Mouse (Mus musculus) forebrain, embryonic 15.5 days (tissue): ENCODE measurements around the gene Lgsn. TPM values are rescaled to one million over a fixed set of nuclear protein-coding genes. Genes with fewer than 3 reads are reported as not detected.

Experiments
- ATAC-seq: fragments of 200-750 bp; cut with Nextera tagmentation; replicated peaks from 2 replicates; pipeline ENCODE4 v1.8.0; 2017; ENCODE audit warnings: mild to moderate bottlenecking, moderate TSS enrichment, moderate library complexity
- H3K27ac ChIP-seq: fragments of 300-500 bp; sonication (generic); replicated peaks from 2 replicates; pipeline ENCODE4 v1.5.1; 2015; ENCODE audit warnings: mild to moderate bottlenecking, inconsistent platforms
- H3K27me3 ChIP-seq: fragments of 300-500 bp; sonication (generic); 2 replicates; pipeline ENCODE4 v1.6.1; 2015; ENCODE audit warnings: inconsistent platforms
- H3K36me3 ChIP-seq: fragments of 300-500 bp; sonication (generic); 2 replicates; pipeline ENCODE4 v1.6.1; 2015; ENCODE audit warnings: mild to moderate bottlenecking, inconsistent platforms
- H3K4me1 ChIP-seq: fragments of 300-500 bp; sonication (generic); 2 replicates; pipeline ENCODE4 v1.6.1; 2015; ENCODE audit warnings: inconsistent platforms
- H3K4me2 ChIP-seq: fragments of 300-500 bp; sonication (generic); replicated peaks from 2 replicates; pipeline ENCODE4 v1.6.1; 2015; ENCODE audit warnings: mild to moderate bottlenecking, inconsistent platforms
- H3K4me3 ChIP-seq: fragments of 300-500 bp; sonication (generic); 2 replicates; pipeline ENCODE4 v1.5.1; 2015; ENCODE audit warnings: mild to moderate bottlenecking, inconsistent platforms
- H3K9ac ChIP-seq: fragments of 300-500 bp; sonication (generic); replicated peaks from 2 replicates; pipeline ENCODE4 v1.6.1; 2015; ENCODE audit warnings: mild to moderate bottlenecking, inconsistent platforms
- H3K9me3 ChIP-seq: fragments of 300-500 bp; sonication (generic); 2 replicates; pipeline ENCODE4 v1.6.1; 2016; ENCODE audit warnings: inconsistent platforms
- WGBS: fragments of 180-500 bp; shearing (Covaris S2); methylation state at CpG from one replicate; pipeline ENCODE4 v1.1.7; 2015; ENCODE audit warnings: mixed read lengths; 5-methylcytosine and 5-hydroxymethylcytosine counted together
- polyA plus RNA-seq: library from polyadenylated mRNA; unstranded; fragments of >200 nt; fragmentation: Nextera tagmentation; extraction: Ambion mirVana; gene quantifications from 2 replicates; pipeline ENCODE4 v1.2.1, GENCODE M21; 2015

The Lgsn gene
- polyA plus RNA-seq, 1 experiment from 2014 or later = not detected

- WGBS = 90% methylated on average over 7 of the region's 7 CpGs
Observed at GRCm38 (mm10) chr1:31222564-31222963, 46.4 kb downstream of the Lgsn start, which contains the start of the genes 4931428L18Rik and Pih1d3. Gene 4931428L18Rik (minus strand): TSS chr1:31222684. Gene Pih1d3 (plus strand): TSS chr1:31222838.

GRCm38 (mm10) chr1:31233319-31234036, 57.3 kb downstream of the Lgsn start:
- no peaks in the 10 kb centered on the region for H3K9me3 ChIP-seq
- H3K27ac ChIP-seq = no peak overlapping the region
- H3K4me2 ChIP-seq = no peak overlapping the region
- ATAC-seq = peak; percentile 95
- no peak overlapping the region for H3K9ac ChIP-seq
- H3K4me3 ChIP-seq = no peak overlapping the region
- H3K36me3 ChIP-seq = no peaks in the 10 kb centered on the region
- H3K4me1 ChIP-seq = no peaks in the 10 kb centered on the region
- peaks cover 9% of the 10 kb centered on the region; the same call in 1 of the 2 replicates for H3K27me3 ChIP-seq

More at GRCm38 (mm10) chr1:31222564-31222963, 46.4 kb downstream of the Lgsn start, which contains the start of the genes 4931428L18Rik and Pih1d3:
- H3K9ac ChIP-seq = no peak within 1 kb of the TSS
- no peaks in the 10 kb centered on the region for H3K27me3 ChIP-seq
- no peak within 1 kb of the TSS for H3K4me3 ChIP-seq
- H3K36me3 ChIP-seq = no peaks in the 10 kb centered on the region
- no peaks in the 10 kb centered on the region for H3K9me3 ChIP-seq
- no peaks in the 10 kb centered on the region for H3K4me1 ChIP-seq
- ATAC-seq = no peak
- no peak within 1 kb of the TSS for H3K4me2 ChIP-seq
- H3K27ac ChIP-seq = no peak within 1 kb of the TSS

Other genes with a start within 250 kb of the Lgsn start
- gene AC153137.1, start 198.4 kb upstream of the Lgsn start, polyA plus RNA-seq = not detected in 2 replicates
- not detected in 2 replicates for gene 4931428L18Rik, start 46.3 kb downstream of the Lgsn start, polyA plus RNA-seq
- not detected in 2 replicates for gene Pih1d3, start 46.4 kb downstream of the Lgsn start, polyA plus RNA-seq